Mouse (Mus musculus) bone marrow, adult 2 months (tissue): ENCODE data around the gene 4921511M17Rik. TPM values are rescaled to one million over a fixed set of nuclear protein-coding genes. Genes with fewer than 3 reads are reported as not detected.
A peak's percentile ranks its signal among the peaks of the same experiment; 100 is the strongest.
"Not testable (repeated sequence)": the region's sequence is repeated elsewhere in the genome, so short reads cannot be mapped to it uniquely, and the experiment has no call there.

Experiments used
- H3K27ac ChIP-seq: fragments of 200-500 bp; 2 replicates; pipeline ENCODE4 v1.5.1; 2012; ENCODE audit warnings: low read depth, mild to moderate bottlenecking, control low read depth, inconsistent platforms, low read length; ENCODE audit not compliant: control insufficient read depth, poor library complexity, insufficient read depth
- H3K4me1 ChIP-seq: fragments of 200-500 bp; 2 replicates; pipeline ENCODE4 v1.6.1; 2011; ENCODE audit warnings: low read length; ENCODE audit not compliant: control insufficient read depth, insufficient read depth
- H3K4me3 ChIP-seq: fragments of 200-500 bp; replicated peaks from 2 replicates; pipeline ENCODE3; 2011; ENCODE audit warnings: mild to moderate bottlenecking, low read depth, low read length, control low read depth; ENCODE audit not compliant: control insufficient read depth
- CTCF ChIP-seq: fragments of 200-500 bp; IDR thresholded peaks from 2 replicates; pipeline ENCODE4 v1.5.1; 2011; ENCODE audit warnings: low read length, control low read depth; ENCODE audit not compliant: control insufficient read depth, insufficient read depth
- POLR2A ChIP-seq: fragments of 200-500 bp; IDR thresholded peaks from 2 replicates; pipeline ENCODE4 v1.6.1; 2011; ENCODE audit warnings: low read depth, mild to moderate bottlenecking, control low read depth, low read length, borderline replicate concordance; ENCODE audit not compliant: control insufficient read depth
- WGBS: fragments of 180-500 bp; shearing (Covaris S2); methylation state at CpG from one replicate; pipeline ENCODE4 v1.1.7; 2018; 5-methylcytosine and 5-hydroxymethylcytosine counted together
- polyA plus RNA-seq: library from polyadenylated mRNA; stranded (reverse); fragments of >200 nt; gene quantifications from 2 replicates; pipeline ENCODE4 v1.2.4, GENCODE M21; 2011; ENCODE audit warnings: low replicate concordance; ENCODE audit not compliant: missing spikeins, insufficient read depth, insufficient read length

The 4921511M17Rik gene
- not detected in 2 replicates for polyA plus RNA-seq

DNA sequence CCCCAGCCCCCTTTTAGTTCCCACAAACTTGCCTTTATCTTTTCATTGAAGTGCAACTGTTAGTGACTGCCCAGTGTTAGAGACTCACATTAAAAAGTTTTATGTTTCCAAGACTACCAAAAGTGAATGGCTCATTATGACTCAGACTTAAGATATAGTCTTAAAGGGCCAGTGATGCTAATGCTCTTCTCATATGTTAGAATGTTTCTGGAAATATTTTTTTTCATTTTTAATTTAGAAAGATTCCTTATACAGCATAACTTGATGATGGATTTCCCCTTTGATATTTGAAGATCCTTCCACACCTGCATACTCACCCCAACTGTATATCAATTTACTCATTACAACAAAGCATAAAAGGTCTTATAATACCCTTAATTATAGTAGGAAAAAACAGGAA is at the start of gene 4921511M17Rik:
TSS of gene 4921511M17Rik (minus strand) at position 101 of the 400 bp plus-strand sequence.
- not testable (repeated sequence) for H3K27ac ChIP-seq, H3K4me1 ChIP-seq, H3K4me3 ChIP-seq

DNA sequence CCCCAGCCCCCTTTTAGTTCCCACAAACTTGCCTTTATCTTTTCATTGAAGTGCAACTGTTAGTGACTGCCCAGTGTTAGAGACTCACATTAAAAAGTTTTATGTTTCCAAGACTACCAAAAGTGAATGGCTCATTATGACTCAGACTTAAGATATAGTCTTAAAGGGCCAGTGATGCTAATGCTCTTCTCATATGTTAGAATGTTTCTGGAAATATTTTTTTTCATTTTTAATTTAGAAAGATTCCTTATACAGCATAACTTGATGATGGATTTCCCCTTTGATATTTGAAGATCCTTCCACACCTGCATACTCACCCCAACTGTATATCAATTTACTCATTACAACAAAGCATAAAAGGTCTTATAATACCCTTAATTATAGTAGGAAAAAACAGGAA is 21.3 kb upstream of the 4921511M17Rik start, which contains the start of gene Gm10057:
TSS of gene Gm10057 (minus strand) at position 101 of the 400 bp plus-strand sequence.
- not testable (repeated sequence) for H3K27ac ChIP-seq, H3K4me1 ChIP-seq, H3K4me3 ChIP-seq

DNA sequence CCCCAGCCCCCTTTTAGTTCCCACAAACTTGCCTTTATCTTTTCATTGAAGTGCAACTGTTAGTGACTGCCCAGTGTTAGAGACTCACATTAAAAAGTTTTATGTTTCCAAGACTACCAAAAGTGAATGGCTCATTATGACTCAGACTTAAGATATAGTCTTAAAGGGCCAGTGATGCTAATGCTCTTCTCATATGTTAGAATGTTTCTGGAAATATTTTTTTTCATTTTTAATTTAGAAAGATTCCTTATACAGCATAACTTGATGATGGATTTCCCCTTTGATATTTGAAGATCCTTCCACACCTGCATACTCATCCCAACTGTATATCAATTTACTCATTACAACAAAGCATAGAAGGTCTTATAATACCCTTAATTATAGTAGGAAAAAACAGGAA is 21.1 kb downstream of the 4921511M17Rik start, which contains the start of gene Samt1:
TSS of gene Samt1 (minus strand) at position 101 of the 400 bp plus-strand sequence.
- H3K27ac ChIP-seq, H3K4me3 ChIP-seq, H3K4me1 ChIP-seq: not testable (repeated sequence)

DNA sequence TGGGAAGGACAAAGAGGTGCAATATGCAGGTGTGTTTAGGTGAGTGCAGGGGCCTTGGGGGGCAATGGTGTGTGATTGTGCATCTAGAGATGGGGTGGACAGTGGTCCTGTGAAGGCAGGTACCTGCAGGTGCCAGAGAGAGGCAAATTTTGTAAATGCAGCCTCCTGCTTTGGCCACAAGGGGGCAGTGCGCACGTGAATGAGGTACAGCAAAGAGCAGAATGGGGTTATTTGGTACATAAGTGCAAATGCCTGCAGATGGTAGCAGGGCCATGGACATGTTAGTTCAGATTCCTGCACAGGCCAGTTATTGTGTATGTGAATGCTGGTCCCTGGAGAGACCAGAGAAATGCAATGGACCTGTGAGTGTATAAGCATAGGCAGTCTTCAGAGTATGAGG is 56.7 kb downstream of the 4921511M17Rik start:
- WGBS: no CpG with 5 or more reads among the region's 2 CpGs
- H3K4me1 ChIP-seq, H3K27ac ChIP-seq, H3K4me3 ChIP-seq: not testable (repeated sequence)

DNA sequence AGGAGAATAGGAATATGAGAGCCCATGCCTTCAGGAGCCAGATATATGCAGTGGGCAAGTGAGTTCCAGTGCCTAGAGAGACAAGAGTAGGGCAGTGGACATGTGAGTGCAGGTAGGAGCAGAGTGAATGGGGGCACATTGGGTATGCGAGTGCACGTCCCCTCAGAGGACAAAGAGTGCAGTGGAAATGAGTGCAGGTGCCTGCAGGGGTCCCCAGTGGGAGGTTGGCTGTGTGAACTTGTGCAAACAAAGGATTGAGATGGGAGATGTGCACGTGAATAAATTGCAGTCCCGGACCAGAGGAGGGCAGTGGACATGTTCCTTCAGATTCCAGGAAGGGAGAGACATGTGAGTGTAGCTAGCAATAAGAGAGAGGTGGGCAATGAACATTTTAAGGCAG is 57.2 kb downstream of the 4921511M17Rik start:
- WGBS: 24% methylated on average over 4 of the region's 4 CpGs
- H3K4me3 ChIP-seq: not testable (repeated sequence)

DNA sequence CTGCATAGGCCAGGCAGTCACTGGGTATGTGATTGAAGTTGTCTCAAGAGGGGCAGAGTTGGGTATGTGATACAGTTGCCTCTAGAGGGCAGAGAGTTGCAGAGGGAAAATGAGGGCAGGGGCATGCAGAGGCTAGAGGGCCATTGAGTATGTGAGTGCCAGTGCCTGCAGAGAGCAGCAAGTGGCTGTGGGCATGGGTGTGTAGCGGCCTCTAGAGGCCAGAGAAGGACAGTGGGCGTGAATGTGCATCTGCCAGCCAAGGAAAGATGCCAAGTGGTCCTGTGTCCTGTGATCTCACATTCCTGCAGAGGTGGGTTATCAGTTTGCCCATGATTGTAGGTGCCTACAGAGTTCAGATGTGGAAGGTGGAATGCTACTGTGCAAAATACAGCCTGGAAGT is 59.2 kb downstream of the 4921511M17Rik start:
- no peak for TF ChIP-seq POLR2A
- TF ChIP-seq CTCF: peak; percentile 35; the same call in 1 of the 2 replicates
- no peak overlapping the region for H3K27ac ChIP-seq
- WGBS: 17% methylated on average over 2 of the region's 2 CpGs

More for the DNA sequence above, 57.2 kb downstream of the 4921511M17Rik start:
- not testable (repeated sequence) for H3K27ac ChIP-seq, H3K4me1 ChIP-seq

More for the DNA sequence above, 59.2 kb downstream of the 4921511M17Rik start:
- no peak overlapping the region for H3K4me3 ChIP-seq
- no peaks in the 10 kb centered on the region for H3K4me1 ChIP-seq

Other genes with a start within 250 kb of the 4921511M17Rik start
- gene Spin2c, start 201.6 kb downstream of the 4921511M17Rik start, polyA plus RNA-seq: not detected in 2 replicates
- not detected in 2 replicates for gene Samt1, start 21.2 kb downstream of the 4921511M17Rik start, polyA plus RNA-seq
- not detected in 2 replicates for gene Gm10057, start 21.2 kb upstream of the 4921511M17Rik start, polyA plus RNA-seq
- not detected in 2 replicates for gene Gm15140, start 86.9 kb upstream of the 4921511M17Rik start, polyA plus RNA-seq